Mouse (Mus musculus): ENCODE measurements around the gene Hbq1b. TPM values are rescaled to one million over a fixed set of nuclear protein-coding genes. Genes with fewer than 3 reads are reported as not detected.
"Not testable (repeated sequence)": the region's sequence is repeated elsewhere in the genome, so short reads cannot be mapped to it uniquely, and the experiment has no call there.

The Hbq1b gene
- not detected in 2 replicates for polyA plus RNA-seq (2012; ENCODE audit: insufficient read depth, insufficient read length, low replicate concordance, missing spikeins)

DNA sequence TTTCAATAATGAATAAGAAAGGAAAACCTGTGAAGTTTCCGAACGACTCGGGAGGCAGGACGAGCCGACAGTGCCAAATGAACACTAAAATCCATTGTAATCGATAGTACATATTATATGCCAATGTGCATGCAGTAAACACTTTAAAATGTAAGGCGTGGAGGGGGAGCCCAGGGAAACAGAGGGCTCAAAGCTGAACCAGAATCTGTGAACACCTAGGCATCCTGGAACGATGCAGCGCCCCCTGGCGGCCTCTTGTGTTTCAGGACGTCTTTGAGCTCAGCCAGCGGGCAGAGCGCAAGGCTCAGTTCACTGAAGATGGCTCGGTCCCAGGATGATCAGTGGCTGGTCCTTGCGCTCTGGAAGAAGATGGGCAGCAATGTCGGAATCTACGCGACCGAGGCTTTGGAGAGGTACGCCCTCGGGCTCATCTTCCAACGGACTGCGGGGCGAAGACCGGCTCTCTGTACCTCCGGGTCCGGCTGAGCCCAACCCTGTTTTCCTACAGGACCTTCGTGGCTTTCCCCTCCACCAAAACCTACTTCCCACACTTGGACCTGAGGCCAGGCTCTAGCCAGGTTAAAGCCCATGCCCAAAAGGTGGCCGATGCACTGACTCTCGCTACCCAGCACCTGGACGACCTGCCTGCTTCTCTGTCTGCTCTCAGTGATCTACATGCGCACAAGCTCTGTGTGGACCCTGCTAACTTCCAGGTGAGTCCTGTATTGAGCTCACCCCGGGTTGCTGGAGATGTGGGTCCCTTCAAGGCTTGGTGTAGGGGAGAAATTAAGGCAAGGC lies at the start of gene Hbq1b:
Hbq1b (plus strand) TSS at position 271 of the 798 bp plus-strand sequence.
- peak within 1 kb of the TSS; percentile 30 for H3K4me3 ChIP-seq (ENCODE audit: insufficient read depth, low read depth, low read length)
- H3K4me1 ChIP-seq (ENCODE audit: control insufficient read depth, insufficient read depth, low read length); H3K27ac ChIP-seq (ENCODE audit: insufficient read depth, low read depth, low read length): not testable (repeated sequence)
- 16% methylated on average over 32 of the region's 33 CpGs for WGBS
- TF ChIP-seq CTCF (IDR thresholded peaks at IDR 0.05; ENCODE audit: insufficient read depth, low read depth, low read length), result peak; percentile 59

DNA sequence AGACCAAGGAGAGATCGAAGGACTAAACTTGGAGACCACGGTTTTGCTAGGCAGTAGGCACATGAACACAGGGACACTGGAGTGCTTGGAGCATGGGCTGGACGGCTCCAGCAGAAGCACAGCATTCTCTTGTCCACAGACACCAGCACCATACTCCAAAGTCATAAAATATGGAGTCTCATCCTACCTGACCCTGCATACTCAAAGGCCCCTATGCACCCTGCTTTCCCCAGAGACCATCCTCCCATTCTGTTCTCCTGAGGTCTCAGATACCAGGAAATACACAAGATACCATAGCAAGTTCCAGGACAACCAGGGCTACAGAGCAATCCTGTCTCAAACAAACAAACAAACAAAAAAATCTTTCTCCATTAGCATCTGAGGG lies 49.4 kb upstream of the Hbq1b start:
- H3K27ac ChIP-seq (ENCODE audit: insufficient read depth, low read depth, low read length), result 0 out of 2 replicates have a peak overlapping the region, but pooled peaks have one; percentile 9
- no peak overlapping the region for H3K4me3 ChIP-seq (ENCODE audit: insufficient read depth, low read depth, low read length)
- TF ChIP-seq CTCF (IDR thresholded peaks at IDR 0.05; ENCODE audit: insufficient read depth, low read depth, low read length) (no peak), POLR2A (IDR thresholded peaks at IDR 0.05; ENCODE audit: insufficient read depth, low read depth, low read length) (no peak)
- peaks cover 40% of the 10 kb centered on the region for H3K4me1 ChIP-seq (ENCODE audit: control insufficient read depth, insufficient read depth, low read length)
- 84% methylated on average over 3 of the region's 3 CpGs for WGBS

DNA sequence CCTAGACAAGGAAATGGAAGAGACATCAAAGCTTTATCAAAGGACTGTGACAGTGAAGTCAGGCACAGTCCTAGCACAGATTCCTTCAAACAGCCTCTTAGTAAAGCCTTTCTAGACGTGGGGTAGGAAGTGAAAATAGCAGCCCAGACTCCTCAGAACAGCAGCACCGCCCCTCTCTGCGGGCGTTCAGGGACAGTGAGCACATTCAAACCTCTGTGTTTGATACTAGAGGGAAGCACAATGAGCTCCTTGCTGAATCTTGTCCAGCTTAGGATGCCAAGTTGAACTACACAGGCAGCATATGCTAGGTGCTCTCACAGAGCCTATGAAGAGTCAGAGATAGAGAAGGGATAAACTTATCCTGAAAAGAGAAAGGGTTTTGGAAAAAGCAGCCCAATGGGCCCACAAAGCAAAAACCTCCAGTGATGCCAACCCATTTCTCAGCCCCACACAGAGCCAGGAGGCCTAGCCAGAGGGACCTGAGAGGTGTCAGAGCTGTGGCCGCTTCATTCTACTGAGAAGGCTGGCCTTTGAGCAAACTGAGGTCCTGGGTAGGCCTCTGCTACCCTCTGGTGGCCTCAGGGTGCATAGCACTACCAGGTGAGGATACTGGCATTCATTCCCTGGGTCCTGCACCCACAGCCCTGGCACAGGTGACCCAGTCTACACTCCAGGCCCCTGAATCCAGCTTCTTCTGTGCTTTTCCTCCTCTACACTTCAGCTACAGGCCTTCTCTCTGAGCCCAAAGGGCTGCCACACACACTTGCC lies 48.5 kb upstream of the Hbq1b start:
- Histone ChIP-seq H3K4me3 (ENCODE audit: insufficient read depth, low read depth, low read length) (no peak overlapping the region), H3K27ac (ENCODE audit: insufficient read depth, low read depth, low read length) (0 out of 2 replicates have a peak overlapping the region, but pooled peaks have one; percentile 9), H3K4me1 (ENCODE audit: control insufficient read depth, insufficient read depth, low read length) (peaks cover 43% of the 10 kb centered on the region)
- peak; percentile 73; the same call in 1 of the 2 replicates for TF ChIP-seq CTCF (IDR thresholded peaks at IDR 0.05; ENCODE audit: insufficient read depth, low read depth, low read length)
- no peak for TF ChIP-seq POLR2A (IDR thresholded peaks at IDR 0.05; ENCODE audit: insufficient read depth, low read depth, low read length)
- 13% methylated on average over 5 of the region's 5 CpGs for WGBS

DNA sequence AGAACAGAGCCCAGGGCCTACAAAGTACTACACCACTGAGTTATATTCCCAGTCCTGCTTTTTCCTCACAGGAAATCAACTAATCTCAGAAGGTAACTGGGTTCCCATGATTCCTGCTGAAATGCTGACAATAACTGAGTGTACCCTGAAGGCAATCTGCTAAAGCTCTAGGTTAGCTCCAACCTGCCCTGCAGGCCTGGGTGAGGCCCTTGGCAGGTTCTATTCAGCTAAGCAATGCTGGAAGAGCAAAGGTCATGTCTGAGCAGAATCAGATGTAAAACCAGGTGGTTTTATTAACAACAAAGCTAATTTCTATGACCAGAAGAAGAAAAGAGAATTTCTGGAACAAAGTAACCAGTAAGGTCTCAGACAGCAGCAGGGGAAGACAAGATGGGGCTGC lies 45.4 kb upstream of the Hbq1b start:
- H3K4me3 ChIP-seq (ENCODE audit: insufficient read depth, low read depth, low read length), result no peak overlapping the region

DNA sequence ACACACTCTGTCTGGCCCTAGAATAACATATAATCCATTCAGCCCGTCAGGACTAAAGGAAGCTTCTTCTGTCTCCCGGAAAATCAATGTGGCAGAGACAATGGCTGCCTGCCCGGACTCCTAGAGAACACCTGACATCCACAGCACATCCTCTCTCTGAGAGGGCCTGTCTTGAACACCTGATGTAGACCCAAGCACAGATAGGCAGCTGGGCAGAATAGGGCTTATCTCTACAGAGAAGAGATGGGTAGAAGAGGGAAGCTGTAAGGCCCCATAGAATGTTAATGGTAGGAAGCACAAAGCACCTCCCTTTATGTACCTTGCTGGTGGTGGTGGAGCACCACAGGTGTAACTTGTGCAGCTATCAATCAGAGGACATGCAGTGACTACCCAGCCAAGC lies 44.6 kb upstream of the Hbq1b start:
- Histone ChIP-seq H3K4me3 (ENCODE audit: insufficient read depth, low read depth, low read length) (no peak overlapping the region), H3K4me1 (ENCODE audit: control insufficient read depth, insufficient read depth, low read length) (peaks cover 24% of the 10 kb centered on the region), H3K27ac (ENCODE audit: insufficient read depth, low read depth, low read length) (no peak overlapping the region)
- TF ChIP-seq POLR2A (IDR thresholded peaks at IDR 0.05; ENCODE audit: insufficient read depth, low read depth, low read length) (no peak), CTCF (IDR thresholded peaks at IDR 0.05; ENCODE audit: insufficient read depth, low read depth, low read length) (no peak)
- WGBS, result 91% methylated on average over 3 of the region's 3 CpGs

More for the DNA sequence above, 45.4 kb upstream of the Hbq1b start:
- peaks cover 30% of the 10 kb centered on the region for H3K4me1 ChIP-seq (ENCODE audit: control insufficient read depth, insufficient read depth, low read length)
- H3K27ac ChIP-seq (ENCODE audit: insufficient read depth, low read depth, low read length), result no peak overlapping the region
- TF ChIP-seq CTCF (IDR thresholded peaks at IDR 0.05; ENCODE audit: insufficient read depth, low read depth, low read length) (no peak), POLR2A (IDR thresholded peaks at IDR 0.05; ENCODE audit: insufficient read depth, low read depth, low read length) (no peak)

DNA sequence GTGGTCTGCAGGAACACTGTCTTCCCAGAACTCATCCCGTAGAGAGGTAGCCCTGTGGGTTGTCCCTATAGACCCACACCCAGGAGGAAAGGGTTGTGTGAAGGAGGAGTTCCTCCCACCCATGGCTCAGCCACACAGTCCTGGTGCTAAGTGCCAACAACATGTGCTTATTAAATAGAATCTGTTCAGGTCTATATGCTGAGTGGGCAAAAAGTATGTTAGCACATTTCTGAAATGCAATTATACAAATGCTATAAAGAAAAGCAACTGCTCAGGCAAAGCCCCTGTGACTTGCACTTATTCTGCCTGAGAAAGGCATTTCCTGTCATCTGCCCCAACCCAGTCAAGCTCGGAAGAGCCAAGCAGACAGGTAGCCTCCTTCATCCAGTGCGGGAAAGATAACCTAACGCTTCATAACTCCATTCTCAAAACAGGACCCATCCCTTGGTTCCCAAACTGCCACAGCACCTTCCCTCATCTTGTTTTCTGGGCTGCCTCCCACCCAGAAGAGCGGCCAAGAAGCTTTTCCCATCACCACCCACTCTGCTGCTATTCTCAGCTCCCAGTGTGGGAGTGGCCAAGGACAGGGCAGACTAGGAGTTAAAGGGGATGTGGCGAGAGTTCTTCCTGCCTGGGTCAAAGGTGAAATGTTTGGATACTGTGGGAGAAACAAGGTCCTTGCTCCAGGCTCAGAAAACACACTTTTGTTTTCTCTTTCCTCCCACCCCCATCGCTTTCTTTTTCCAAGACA lies 43.4 kb upstream of the Hbq1b start:
- H3K27ac ChIP-seq (ENCODE audit: insufficient read depth, low read depth, low read length), result no peak overlapping the region

DNA sequence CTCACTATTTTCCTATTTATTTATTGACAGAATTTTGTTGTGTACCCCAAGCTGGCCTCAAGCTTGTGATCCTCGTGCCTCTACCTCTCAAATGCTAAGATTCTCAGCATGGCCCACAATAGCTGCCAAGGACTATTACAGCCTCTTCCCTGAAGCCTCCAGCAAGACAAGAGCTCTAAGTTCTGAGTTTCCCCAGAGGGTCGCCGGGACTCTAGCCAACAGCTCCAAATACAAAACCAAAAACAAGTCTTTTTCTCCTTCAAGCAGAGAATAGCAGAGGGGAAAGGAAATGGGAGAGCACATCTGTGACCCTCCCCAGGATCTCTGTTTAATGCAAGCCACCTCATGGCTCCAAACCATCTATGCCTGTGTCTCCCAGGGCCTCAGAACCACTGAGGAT lies 42.7 kb upstream of the Hbq1b start:
- H3K27ac ChIP-seq (ENCODE audit: insufficient read depth, low read depth, low read length), result 0 out of 2 replicates have a peak overlapping the region, but pooled peaks have one; percentile 12
- WGBS, result 32% methylated on average over 3 of the region's 3 CpGs
- H3K4me1 ChIP-seq (ENCODE audit: control insufficient read depth, insufficient read depth, low read length), result peaks cover 10% of the 10 kb centered on the region
- no peak overlapping the region for H3K4me3 ChIP-seq (ENCODE audit: insufficient read depth, low read depth, low read length)
- no peak for TF ChIP-seq POLR2A (IDR thresholded peaks at IDR 0.05; ENCODE audit: insufficient read depth, low read depth, low read length)
- TF ChIP-seq CTCF (IDR thresholded peaks at IDR 0.05; ENCODE audit: insufficient read depth, low read depth, low read length), result no peak

More for the DNA sequence above, 43.4 kb upstream of the Hbq1b start:
- WGBS, result 49% methylated on average over 7 of the region's 7 CpGs
- no peak overlapping the region for H3K4me3 ChIP-seq (ENCODE audit: insufficient read depth, low read depth, low read length)
- TF ChIP-seq CTCF (IDR thresholded peaks at IDR 0.05; ENCODE audit: insufficient read depth, low read depth, low read length) (no peak), POLR2A (IDR thresholded peaks at IDR 0.05; ENCODE audit: insufficient read depth, low read depth, low read length) (no peak)
- peaks cover 14% of the 10 kb centered on the region for H3K4me1 ChIP-seq (ENCODE audit: control insufficient read depth, insufficient read depth, low read length)

DNA sequence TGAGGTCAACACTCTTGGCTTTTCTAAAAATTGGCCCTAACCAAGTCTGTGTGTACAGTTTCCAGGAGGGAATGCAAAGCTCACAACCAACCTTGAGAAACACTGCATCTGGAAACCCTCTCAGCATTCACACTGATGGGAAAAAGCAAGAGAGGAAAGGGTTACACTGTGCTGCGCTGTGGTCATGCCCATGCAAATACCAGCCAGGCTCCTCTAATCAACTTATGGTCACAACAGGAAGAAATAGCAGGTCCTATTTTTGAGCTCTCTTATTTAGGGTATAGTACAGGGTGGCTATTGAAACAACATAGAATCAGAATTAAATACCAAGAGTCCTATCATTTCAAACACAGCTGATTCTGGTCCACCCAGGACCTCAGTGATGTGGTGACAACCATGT lies 42.1 kb upstream of the Hbq1b start:
- Histone ChIP-seq H3K4me1 (ENCODE audit: control insufficient read depth, insufficient read depth, low read length) (peaks cover 10% of the 10 kb centered on the region), H3K27ac (ENCODE audit: insufficient read depth, low read depth, low read length) (no peak overlapping the region), H3K4me3 (ENCODE audit: insufficient read depth, low read depth, low read length) (no peak overlapping the region)
- TF ChIP-seq POLR2A (IDR thresholded peaks at IDR 0.05; ENCODE audit: insufficient read depth, low read depth, low read length) (no peak), CTCF (IDR thresholded peaks at IDR 0.05; ENCODE audit: insufficient read depth, low read depth, low read length) (no peak)
- WGBS, result 73% methylated on average over 1 of the region's 1 CpGs

All from olfactory bulb, adult 2 months (tissue).